Mouse (Mus musculus): ENCODE results near the gene Cacna2d3.

The Cacna2d3 gene

GRCm38 (mm10) chr14:29005228-29005840, 716.3 kb downstream of the Cacna2d3 start:
- no peak for DNase-seq (ENCODE audit: low spot score)

GRCm38 (mm10) chr14:28996569-28996968, 725.1 kb downstream of the Cacna2d3 start:
- no peak for DNase-seq (ENCODE audit: low spot score)

GRCm38 (mm10) chr14:28988211-28988900, 733.3 kb downstream of the Cacna2d3 start:
- no peak for DNase-seq (ENCODE audit: low spot score)

GRCm38 (mm10) chr14:28984276-28984675, 737.4 kb downstream of the Cacna2d3 start:
- DNase-seq (ENCODE audit: low spot score) = no peak

GRCm38 (mm10) chr14:28980482-28980881, 741.2 kb downstream of the Cacna2d3 start:
- peak; percentile 61 for DNase-seq (ENCODE audit: low spot score)

- DNase-seq (ENCODE audit: low spot score) = no peak
Measured at GRCm38 (mm10) chr14:28979230-28979629, 742.4 kb downstream of the Cacna2d3 start.

- no peak for DNase-seq (ENCODE audit: low spot score)
Measured at GRCm38 (mm10) chr14:28972620-28973019, 749.0 kb downstream of the Cacna2d3 start.

- no peak for DNase-seq (ENCODE audit: low spot score)
Measured at GRCm38 (mm10) chr14:28969247-28969646, 752.4 kb downstream of the Cacna2d3 start.

- no peak for DNase-seq (ENCODE audit: low spot score)
Measured at GRCm38 (mm10) chr14:28966881-28967280, 754.8 kb downstream of the Cacna2d3 start.

GRCm38 (mm10) chr14:28961379-28961778, 760.3 kb downstream of the Cacna2d3 start:
- no peak for DNase-seq (ENCODE audit: low spot score)

GRCm38 (mm10) chr14:28959042-28959441, 762.6 kb downstream of the Cacna2d3 start:
- DNase-seq (ENCODE audit: low spot score) = no peak

GRCm38 (mm10) chr14:28958131-28959015, 763.3 kb downstream of the Cacna2d3 start:
- DNase-seq (ENCODE audit: low spot score) = peak; percentile 88

- DNase-seq (ENCODE audit: low spot score) = peak; percentile 61
Measured at GRCm38 (mm10) chr14:28955181-28955580, 766.5 kb downstream of the Cacna2d3 start.

- DNase-seq (ENCODE audit: low spot score) = no peak
Measured at GRCm38 (mm10) chr14:28954588-28954987, 767.1 kb downstream of the Cacna2d3 start.

- no peak for DNase-seq (ENCODE audit: low spot score)
Measured at GRCm38 (mm10) chr14:28954086-28954485, 767.6 kb downstream of the Cacna2d3 start.

GRCm38 (mm10) chr14:28953409-28953808, 768.3 kb downstream of the Cacna2d3 start:
- no peak for DNase-seq (ENCODE audit: low spot score)

GRCm38 (mm10) chr14:28950499-28950898, 771.2 kb downstream of the Cacna2d3 start:
- no peak for DNase-seq (ENCODE audit: low spot score)

- DNase-seq (ENCODE audit: low spot score) = no peak
Measured at GRCm38 (mm10) chr14:28949785-28950184, 771.9 kb downstream of the Cacna2d3 start.

GRCm38 (mm10) chr14:28948019-28948850, 773.4 kb downstream of the Cacna2d3 start:
- no peak for DNase-seq (ENCODE audit: low spot score)

- DNase-seq (ENCODE audit: low spot score) = no peak
Measured at GRCm38 (mm10) chr14:28932746-28933293, 788.8 kb downstream of the Cacna2d3 start.

GRCm38 (mm10) chr14:28923180-28923961, 798.3 kb downstream of the Cacna2d3 start:
- DNase-seq (ENCODE audit: low spot score) = no peak
